Mouse (Mus musculus) gastrocnemius, adult 2 months (tissue): ENCODE data around the gene Gm43302. TPM values are rescaled to one million over a fixed set of nuclear protein-coding genes. Genes with fewer than 3 reads are reported as not detected.
A peak's percentile ranks its signal among the peaks of the same experiment; 100 is the strongest.
"Not testable (repeated sequence)": the region's sequence is repeated elsewhere in the genome, so short reads cannot be mapped to it uniquely, and the experiment has no call there.

Experiments
- DNase-seq: peaks from one replicate; pipeline ENCODE4 v3.0.0; 2022
- H3K27ac ChIP-seq: fragments of 200-600 bp; 2 replicates; pipeline ENCODE4 v1.8.1; 2022; ENCODE audit warnings: mild to moderate bottlenecking
- H3K4me3 ChIP-seq: fragments of 200-600 bp; 2 replicates; pipeline ENCODE4 v1.8.1; 2022; ENCODE audit warnings: mild to moderate bottlenecking, moderate library complexity
- CTCF ChIP-seq: fragments of 200-600 bp; IDR thresholded peaks from 2 replicates; pipeline ENCODE4 v1.8.1; 2022; ENCODE audit warnings: antibody characterized with exemption, mild to moderate bottlenecking, moderate library complexity
- intact Hi-C: fragments of 180-260 bp; cut with DNase I; formaldehyde crosslinking; loops from one replicate; pipeline ENCODE4 v1.15.1; 2025
- long read RNA-seq, 2 experiments: library from polyadenylated mRNA; stranded (forward); transcript quantifications; one replicate each; pipeline ENCODE4 v2.0.0; 2021
- total RNA-seq, 2 experiments: library from RNA; stranded (reverse); gene quantifications; 2 replicates each; pipeline ENCODE4 v1.2.3; 2021

The Gm43302 gene
- under 1 TPM; 0.08 to 0.89 TPM for total RNA-seq
- long read RNA-seq, experiment 1 = 0 reads
- long read RNA-seq, experiment 2, partial matches to known transcripts = 0 of 2 reads
- long read RNA-seq, experiment 2, other reads (novel, unspliced or antisense) = 2 of 2 reads

DNA sequence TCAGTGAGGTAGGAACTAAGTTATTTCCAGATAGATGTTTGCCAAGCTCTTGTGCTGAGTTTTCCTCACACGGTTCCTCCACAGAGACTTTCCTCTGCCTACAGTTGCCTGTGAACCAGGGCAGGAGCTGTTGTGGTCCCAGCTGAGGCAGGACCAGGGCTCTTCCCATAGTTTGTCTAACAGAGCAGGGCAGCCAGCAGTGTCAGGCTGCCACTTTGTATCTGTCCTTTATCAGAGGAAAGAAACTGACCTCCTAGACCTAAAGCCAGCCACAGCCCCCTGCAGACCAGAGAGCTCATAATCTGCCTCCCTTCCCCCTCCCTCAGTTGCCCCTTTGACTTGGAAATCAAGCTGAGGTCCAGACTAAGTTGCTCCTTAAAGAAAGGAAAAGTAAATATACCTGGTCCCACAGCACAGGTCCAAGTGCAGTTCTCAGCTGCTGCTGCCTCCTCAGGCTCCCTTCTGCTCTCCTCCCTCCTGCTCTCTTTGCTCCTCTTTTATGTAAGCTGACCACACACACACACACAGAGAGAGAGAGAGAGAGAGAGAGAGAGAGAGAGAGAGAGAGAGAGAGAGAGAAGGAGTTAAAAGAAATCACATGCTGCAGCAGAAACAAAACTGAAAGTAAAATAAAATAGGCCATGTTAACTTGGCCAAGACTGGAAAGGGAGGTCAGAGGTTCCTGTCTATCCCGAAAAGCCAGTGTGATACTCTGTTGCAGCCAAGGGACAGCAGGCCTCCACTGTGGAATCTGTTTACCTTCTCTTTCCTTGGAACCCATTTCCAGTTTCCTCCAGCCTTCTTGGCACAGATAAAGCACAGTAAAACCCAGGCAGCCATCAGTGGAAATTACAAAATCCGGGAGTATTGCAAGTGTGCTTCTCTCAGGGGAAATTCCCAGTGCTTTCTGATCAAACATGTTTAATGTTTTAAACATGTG lies at the start of gene Gm43302, which contains the start of gene Gbp6:
TSS of gene Gm43302 (minus strand) at position 470 of the 940 bp plus-strand sequence.
TSS of gene Gbp6 (minus strand) at position 473 of the 940 bp plus-strand sequence.
- DNase-seq = peak; percentile 47
- peak within 1 kb of the TSS; percentile 63 for H3K4me3 ChIP-seq
- peak within 1 kb of the TSS; percentile 82 for H3K27ac ChIP-seq
- intact Hi-C loops = not testable (repeated sequence)

DNA sequence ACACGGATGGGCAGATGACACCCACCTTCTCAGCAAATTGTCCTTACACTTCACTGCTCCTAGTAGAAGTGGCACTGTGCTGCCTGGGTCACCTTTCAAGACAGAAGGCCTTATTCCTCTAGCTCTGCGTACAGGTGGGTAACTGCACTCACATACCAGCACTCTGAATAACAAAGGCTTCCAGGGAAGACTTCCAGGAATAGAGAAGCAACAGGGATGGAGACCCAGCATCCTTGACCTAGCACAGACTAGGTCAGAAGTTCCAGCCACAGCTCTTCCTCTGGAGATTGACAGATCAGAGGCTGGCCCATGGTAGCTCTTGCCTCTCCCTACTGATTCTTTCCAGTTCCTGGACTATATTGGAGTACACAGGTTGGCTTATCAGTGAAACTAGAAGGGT lies 47.8 kb upstream of the Gm43302 start:
- no peak for DNase-seq
- Histone ChIP-seq H3K4me3 (no peak overlapping the region), H3K27ac (no peak overlapping the region)
- no peak for TF ChIP-seq CTCF
- intact Hi-C loops = no loop called here

DNA sequence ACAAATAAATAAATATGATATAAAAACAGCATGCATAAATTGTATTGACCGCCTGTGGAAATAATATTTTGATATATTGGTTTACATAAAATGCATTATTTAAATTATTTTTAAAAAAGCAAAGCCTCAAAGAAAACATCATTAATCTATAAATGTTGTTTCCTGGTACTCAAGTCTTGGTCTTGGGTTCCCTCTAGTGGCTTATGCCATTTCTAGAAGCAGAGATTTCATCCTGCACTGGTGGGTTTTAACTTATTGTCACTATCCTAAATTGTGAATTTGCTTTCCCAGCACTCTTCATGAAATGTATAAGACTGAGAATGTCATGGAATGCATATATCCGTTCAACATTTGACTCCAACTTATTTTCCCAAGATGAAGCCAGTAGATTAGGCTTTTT lies 29.0 kb upstream of the Gm43302 start:
- peak; percentile 69 for TF ChIP-seq CTCF
- intact Hi-C loops = loop anchor here (2.0 kb wide), 1 partner anchor 336 kb away; no protein-coding TSS in a partner anchor
- no peak for DNase-seq
- H3K27ac ChIP-seq = no peak overlapping the region
- no peak overlapping the region for H3K4me3 ChIP-seq

DNA sequence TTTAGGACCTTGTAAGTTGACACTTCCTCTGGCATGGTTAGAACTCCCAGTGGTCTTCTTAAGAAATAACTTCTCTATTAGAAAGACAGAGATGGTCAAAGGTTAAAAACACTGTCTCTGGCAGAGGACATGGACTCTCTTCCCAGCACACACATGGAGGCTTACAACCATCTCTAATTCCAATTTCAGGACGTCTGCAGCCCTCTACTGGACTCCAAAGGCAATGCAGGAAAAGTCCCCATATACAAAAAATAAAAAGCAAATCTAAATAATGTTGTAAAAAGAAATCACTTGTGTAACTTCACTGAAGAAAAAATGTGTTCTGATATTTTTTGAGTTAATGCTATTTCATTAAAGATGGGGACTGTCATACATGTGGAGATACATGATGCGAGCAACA lies 17.4 kb upstream of the Gm43302 start:
- DNase-seq = no peak
- Histone ChIP-seq H3K27ac (no peak overlapping the region), H3K4me3 (no peak overlapping the region)
- TF ChIP-seq CTCF = peak; percentile 22; the same call in 1 of the 2 replicates
- intact Hi-C loops = no loop called here

DNA sequence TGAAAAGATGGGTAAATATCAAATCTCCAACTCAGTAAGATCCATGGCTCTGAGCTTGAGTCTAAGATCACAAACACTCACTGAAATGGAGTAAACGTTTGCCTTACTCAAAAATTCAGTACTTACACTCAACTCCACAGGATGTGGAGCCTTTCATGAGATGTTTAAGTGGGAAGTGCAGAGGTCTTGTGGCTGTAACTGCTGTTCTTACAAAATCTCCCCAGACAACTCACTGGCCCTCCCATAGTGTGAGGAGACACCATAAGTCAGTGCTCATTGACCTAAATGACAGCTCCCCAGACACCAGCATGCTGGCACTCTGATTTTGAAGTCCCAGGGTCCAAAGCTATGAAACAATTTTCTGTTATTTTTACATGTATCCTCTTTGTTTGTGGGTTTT lies 15.7 kb upstream of the Gm43302 start:
- intact Hi-C loops, H3K4me3 ChIP-seq, DNase-seq, H3K27ac ChIP-seq: not testable (repeated sequence)

DNA sequence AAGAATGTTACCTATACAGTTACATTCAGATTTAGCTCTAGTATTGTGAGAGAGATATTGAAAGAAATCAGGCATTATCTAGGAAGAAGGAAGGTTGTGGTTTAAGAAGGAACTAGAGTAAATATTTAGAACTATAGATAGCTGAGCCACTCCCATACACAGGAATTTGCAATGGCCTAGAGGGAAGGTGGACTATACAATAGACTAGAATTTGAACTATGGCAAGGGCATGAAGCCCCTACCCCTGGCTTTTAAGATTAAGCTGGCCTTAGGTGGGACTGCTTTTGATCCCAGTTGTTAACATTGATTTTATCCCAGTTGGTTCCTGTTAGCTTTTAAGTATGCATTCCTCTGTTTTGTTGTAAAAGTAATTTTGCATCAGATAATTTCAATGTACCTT lies 13.5 kb upstream of the Gm43302 start:
- H3K27ac ChIP-seq, DNase-seq, intact Hi-C loops, H3K4me3 ChIP-seq: not testable (repeated sequence)

DNA sequence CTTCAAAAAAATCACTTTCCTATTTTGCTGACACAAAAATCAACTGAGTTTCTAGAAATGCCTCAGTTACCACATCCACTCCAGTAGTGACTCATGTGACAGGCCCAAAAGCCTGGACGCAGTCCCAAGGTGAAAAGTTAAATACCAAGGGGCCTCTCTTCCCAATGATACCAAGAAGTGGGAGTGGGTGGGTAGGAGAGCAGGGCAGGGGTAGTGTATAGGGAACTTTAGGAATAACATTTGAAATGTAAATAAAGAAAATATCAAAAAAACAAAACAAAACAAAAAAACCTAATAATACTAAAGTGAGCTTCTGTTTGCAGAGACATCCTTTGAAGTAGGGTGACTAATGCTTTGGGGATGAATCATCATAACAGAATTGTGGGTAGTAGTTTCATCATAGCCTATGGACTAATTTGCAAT lies 12.7 kb upstream of the Gm43302 start:
- intact Hi-C loops = no loop called here
- DNase-seq = no peak
- no peak overlapping the region for H3K27ac ChIP-seq
- no peak overlapping the region for H3K4me3 ChIP-seq
- no peak for TF ChIP-seq CTCF

DNA sequence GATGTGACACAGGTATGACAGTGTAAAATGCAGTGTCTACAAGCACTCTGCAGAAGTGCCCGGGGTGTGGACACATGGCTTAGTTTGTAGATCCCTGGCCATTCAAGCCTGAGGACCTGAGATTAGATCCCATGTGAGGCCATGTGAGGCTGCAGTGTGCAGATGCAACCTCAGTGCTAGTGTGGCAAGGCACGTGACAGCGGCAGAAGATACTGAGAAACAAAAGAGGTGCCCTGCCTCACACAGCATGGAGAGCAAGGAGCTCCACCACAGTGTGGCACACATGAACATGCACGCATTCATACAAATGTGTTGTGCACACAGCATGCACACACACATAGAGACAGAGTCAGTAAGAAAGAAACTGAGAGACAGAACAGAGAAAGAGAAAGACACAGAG lies 12.2 kb upstream of the Gm43302 start:
- intact Hi-C loops, H3K27ac ChIP-seq: not testable (repeated sequence)

DNA sequence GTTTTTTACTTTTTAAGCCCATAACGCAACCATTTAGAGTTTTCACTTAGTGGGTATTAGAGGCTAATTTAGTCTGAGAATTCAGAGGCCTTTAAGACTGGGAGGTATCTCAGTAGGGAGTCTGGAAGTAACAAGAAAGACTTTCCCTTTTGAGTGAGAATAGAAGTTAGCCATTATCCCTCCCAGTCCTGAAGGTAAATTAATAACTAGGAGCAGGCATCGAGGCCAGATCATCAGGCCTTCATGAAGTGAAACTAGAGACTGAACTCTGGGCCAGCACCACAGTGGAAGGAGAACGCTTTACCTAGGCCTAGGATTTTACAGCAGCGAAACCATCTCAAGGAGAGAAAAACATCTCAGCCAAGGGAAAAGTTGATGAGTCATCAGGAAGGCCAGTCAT lies 8.5 kb upstream of the Gm43302 start:
- no peak overlapping the region for H3K4me3 ChIP-seq
- intact Hi-C loops = no loop called here
- no peak for TF ChIP-seq CTCF

More for the DNA sequence above, 12.2 kb upstream of the Gm43302 start:
- not testable (repeated sequence) for H3K4me3 ChIP-seq, DNase-seq

DNA sequence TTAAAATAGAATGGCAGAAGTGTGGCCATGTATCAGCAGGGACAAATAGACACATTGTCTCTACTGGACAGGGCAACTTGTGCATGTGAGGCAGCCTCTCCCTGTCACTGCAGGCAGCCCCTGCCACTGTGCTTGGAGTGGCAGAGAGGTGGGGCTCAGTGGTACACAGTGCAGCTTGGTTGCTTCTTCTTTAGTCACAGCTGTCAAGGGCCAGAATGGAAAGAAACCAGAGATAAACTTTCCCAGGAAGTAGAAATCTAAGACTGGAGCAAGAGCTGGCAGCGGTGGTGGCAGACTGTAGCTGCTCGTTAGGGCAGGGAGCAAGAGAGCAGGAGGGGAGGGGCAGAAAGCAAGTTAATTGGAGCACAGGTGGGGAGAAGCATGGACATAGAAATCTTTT lies 8.0 kb upstream of the Gm43302 start:
- H3K27ac ChIP-seq = peak overlapping the region; percentile 58; the same call in 1 of the 2 replicates
- TF ChIP-seq CTCF = no peak
- peak; percentile 29 for DNase-seq
- intact Hi-C loops = no loop called here
- no peak overlapping the region for H3K4me3 ChIP-seq

More for the DNA sequence above, 8.5 kb upstream of the Gm43302 start:
- DNase-seq = no peak
- peak overlapping the region; percentile 58; the same call in 1 of the 2 replicates for H3K27ac ChIP-seq

DNA sequence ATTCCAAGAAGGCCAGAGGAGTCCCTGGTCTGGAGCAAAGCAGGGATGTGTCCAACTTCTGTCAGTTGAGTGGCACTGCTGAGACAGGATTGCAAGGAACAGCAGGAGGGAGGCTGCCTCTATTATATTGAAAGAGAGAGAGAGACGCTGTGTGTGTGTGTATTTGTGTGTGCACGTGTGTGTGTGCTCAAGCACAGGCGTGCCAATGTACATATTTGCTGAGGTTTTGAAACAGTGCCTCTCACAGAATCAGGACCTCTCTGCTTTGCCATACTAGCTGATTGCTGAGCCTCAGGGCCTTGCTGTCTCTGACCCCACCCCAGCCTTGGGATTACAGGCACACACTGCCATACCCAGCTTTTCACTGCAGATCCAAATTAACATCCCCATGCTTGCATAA lies 2.3 kb upstream of the Gm43302 start:
- TF ChIP-seq CTCF = no peak
- DNase-seq = no peak
- intact Hi-C loops = no loop called here
- no peak overlapping the region for H3K27ac ChIP-seq
- H3K4me3 ChIP-seq = no peak overlapping the region

DNA sequence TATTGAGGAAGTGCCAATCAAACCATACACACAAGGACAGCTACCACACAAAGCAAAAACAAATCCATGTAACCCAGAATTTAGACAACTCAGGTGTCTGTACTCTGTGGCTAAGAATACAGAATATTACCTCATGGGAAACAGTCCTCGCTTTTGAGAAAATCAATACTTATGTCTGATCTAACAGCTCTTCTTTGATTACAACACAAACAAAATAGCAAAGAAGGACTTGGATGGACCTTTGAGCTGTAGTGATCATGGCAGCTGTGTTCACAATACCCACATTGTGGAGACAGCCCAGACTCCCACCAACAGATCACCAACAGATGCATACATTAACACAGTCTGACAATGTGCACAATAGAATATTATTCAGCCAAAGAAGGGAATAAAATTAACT lies 1.0 kb downstream of the Gm43302 start:
- Histone ChIP-seq H3K4me3 (peak overlapping the region; percentile 63), H3K27ac (peak overlapping the region; percentile 82; the same call in 1 of the 2 replicates)
- no peak for TF ChIP-seq CTCF
- no peak for DNase-seq
- intact Hi-C loops = no loop called here

DNA sequence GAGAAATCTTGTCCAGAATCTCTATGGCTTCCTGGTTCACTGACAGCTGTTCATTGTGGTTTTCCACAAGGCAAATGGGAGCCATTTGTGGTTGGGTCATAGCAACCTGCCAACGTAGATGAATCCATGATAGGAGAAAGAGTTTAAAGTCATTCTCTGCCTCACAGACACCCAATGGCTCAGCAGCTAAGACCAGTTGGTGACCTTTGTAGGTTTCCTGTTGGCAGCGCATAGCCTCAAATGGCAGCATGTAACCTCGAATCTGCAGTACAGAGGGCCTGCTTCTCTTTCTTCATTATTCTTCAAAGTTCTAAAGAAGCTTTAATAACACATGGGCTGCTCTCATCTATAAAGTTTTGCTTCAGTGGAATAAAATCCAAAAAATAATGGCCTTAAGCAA lies 2.6 kb downstream of the Gm43302 start:
- H3K4me3 ChIP-seq, intact Hi-C loops, H3K27ac ChIP-seq, DNase-seq: not testable (repeated sequence)

DNA sequence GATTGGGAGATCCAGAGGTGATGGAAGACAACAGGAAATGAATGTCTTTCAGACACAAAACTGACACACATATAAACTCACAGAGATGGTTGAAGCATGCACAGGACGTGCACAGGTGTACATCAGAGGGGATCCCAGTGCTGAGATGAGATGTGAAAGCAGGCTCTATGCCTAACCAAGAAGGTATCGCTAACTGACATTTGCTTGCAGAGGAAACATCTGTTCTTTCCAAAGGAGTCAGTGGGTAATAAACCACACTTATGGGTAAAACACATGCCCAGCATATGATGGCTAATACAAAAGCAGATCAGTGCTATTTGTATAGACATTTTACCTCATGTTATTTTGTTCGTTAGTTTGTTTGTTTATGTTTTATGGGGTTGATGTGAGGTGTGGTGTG lies 32.8 kb downstream of the Gm43302 start:
- H3K27ac ChIP-seq, DNase-seq, H3K4me3 ChIP-seq, intact Hi-C loops: not testable (repeated sequence)
